Mouse (Mus musculus) embryonic facial prominence, embryonic 13.5 days (tissue): ENCODE measurements around the gene Dmrtc1b. TPM values are rescaled to one million over a fixed set of nuclear protein-coding genes. Genes with fewer than 3 reads are reported as not detected.
"Not testable (repeated sequence)": the region's sequence is repeated elsewhere in the genome, so short reads cannot be mapped to it uniquely, and the experiment has no call there.

Experiments used
- ATAC-seq: fragments of 200-750 bp; cut with Nextera tagmentation; 2 replicates; pipeline ENCODE4 v1.8.0; 2017; ENCODE audit warnings: low read depth; ENCODE audit not compliant: insufficient number of reproducible peaks, insufficient read depth, low FRiP score, low TSS enrichment
- H3K27ac ChIP-seq: fragments of 300-500 bp; sonication (generic); 2 replicates; pipeline ENCODE4 v1.5.1; 2015; ENCODE audit warnings: moderate library complexity, mild to moderate bottlenecking, inconsistent platforms
- H3K27me3 ChIP-seq: fragments of 300-500 bp; sonication (generic); 2 replicates; pipeline ENCODE4 v1.6.1; 2015; ENCODE audit warnings: mild to moderate bottlenecking, inconsistent platforms
- H3K36me3 ChIP-seq: fragments of 300-500 bp; sonication (generic); 2 replicates; pipeline ENCODE4 v1.6.1; 2015; ENCODE audit warnings: mild to moderate bottlenecking, inconsistent platforms
- H3K4me1 ChIP-seq: fragments of 300-500 bp; sonication (generic); 2 replicates; pipeline ENCODE4 v1.6.1; 2015; ENCODE audit warnings: inconsistent platforms
- H3K4me2 ChIP-seq: fragments of 300-500 bp; sonication (generic); 2 replicates; pipeline ENCODE4 v1.6.1; 2015; ENCODE audit warnings: moderate library complexity, mild to moderate bottlenecking, inconsistent platforms
- H3K4me3 ChIP-seq: fragments of 300-500 bp; sonication (generic); 2 replicates; pipeline ENCODE4 v1.5.1; 2015; ENCODE audit warnings: mild to moderate bottlenecking, inconsistent platforms
- H3K9ac ChIP-seq: fragments of 300-500 bp; sonication (generic); 2 replicates; pipeline ENCODE4 v1.6.1; 2015; ENCODE audit warnings: mild to moderate bottlenecking, inconsistent platforms
- H3K9me3 ChIP-seq: fragments of 300-500 bp; sonication (generic); 2 replicates; pipeline ENCODE4 v1.6.1; 2016; ENCODE audit warnings: inconsistent platforms
- WGBS: fragments of 180-500 bp; shearing (Covaris S2); methylation state at CpG from one replicate; pipeline ENCODE4 v1.1.7; 2015; ENCODE audit warnings: mixed read lengths; 5-methylcytosine and 5-hydroxymethylcytosine counted together
- polyA plus RNA-seq: library from polyadenylated mRNA; unstranded; fragments of >200 nt; fragmentation: Nextera tagmentation; extraction: Ambion mirVana; gene quantifications from 2 replicates; pipeline ENCODE4 v1.2.1, GENCODE M21; 2015

Dmrtc1b gene
- not detected in 2 replicates for polyA plus RNA-seq

DNA sequence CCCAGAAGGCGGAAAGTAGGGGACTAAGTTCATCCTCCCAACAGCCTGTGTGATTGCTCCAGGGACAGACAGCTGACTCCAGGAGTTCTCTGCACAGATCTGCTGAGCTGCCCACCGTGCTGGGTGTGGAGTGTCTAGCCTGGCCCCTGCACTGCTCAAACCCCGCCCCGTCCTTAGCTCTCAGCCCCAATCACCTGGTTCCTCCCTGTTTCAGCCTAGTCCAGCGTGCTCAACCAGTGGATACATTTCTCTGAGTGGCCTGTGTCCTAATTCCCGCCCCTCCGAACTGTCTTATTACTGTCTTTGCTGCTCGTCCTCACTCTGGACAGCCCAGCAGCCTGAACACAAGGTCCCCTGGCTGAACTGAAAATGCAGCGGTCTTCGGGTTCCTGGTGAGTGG lies at the start of gene Dmrtc1b, which contains the start of gene Gm9112:
Gene Dmrtc1b (plus strand): TSS at position 331 of the 400 bp plus-strand sequence.
Gene Gm9112 (minus strand): TSS at position 101 of the 400 bp plus-strand sequence.
- ATAC-seq: not testable (repeated sequence)

DNA sequence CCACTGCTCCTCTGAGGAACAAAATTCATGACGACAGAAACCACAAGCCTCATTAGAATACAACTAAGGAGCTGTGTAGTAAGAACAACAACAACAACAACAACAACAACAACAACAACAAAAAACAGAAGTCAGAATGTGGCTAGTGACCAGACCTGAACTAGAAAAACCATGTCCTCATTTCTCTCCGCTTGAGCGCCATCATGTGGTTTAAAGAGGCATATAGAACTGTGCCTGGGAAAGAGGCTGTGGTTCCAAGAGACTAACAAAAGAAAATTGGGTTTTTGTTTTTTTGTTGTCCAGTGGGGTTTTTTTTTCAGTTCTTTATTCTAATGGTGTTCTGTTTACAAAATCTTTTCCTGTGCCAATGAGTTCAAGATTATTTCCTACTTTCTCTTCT lies 47.0 kb upstream of the Dmrtc1b start:
- H3K4me1 ChIP-seq: no peaks in the 10 kb centered on the region
- no peaks in the 10 kb centered on the region for H3K36me3 ChIP-seq
- no peaks in the 10 kb centered on the region for H3K9me3 ChIP-seq
- no peak overlapping the region for H3K9ac ChIP-seq
- ATAC-seq: no peak
- no peak overlapping the region for H3K4me3 ChIP-seq
- WGBS: 16% methylated on average over 3 of the region's 3 CpGs
- peaks cover 9% of the 10 kb centered on the region for H3K27me3 ChIP-seq
- no peak overlapping the region for H3K4me2 ChIP-seq
- no peak overlapping the region for H3K27ac ChIP-seq

More for the DNA sequence above, at the start of gene Dmrtc1b, which contains the start of gene Gm9112:
- WGBS: 77% methylated on average over 9 of the region's 10 CpGs
- peaks cover 10% of the 10 kb centered on the region; the same call in 1 of the 2 replicates for H3K27me3 ChIP-seq
- H3K4me3 ChIP-seq, H3K9ac ChIP-seq, H3K4me1 ChIP-seq, H3K9me3 ChIP-seq, H3K27ac ChIP-seq, H3K4me2 ChIP-seq, H3K36me3 ChIP-seq: not testable (repeated sequence)

DNA sequence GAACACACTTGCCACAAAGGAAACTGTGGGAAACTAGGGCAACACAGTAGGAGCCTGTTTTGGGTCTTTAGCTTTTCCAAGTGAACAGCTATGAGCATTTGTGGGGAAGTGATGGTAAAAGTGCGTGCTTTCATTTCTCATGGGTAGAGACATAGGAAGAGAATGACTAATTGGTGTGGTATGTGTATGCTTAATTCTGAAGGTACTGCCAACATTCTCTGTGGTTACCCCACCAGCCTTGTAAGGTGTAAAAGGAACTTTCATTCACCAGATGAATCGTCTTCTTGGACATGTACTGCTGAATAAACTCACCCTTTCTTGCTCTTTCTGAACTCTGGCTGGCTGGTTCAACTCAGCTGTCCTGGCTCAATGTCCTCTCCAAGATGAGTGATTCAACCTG lies 41.0 kb upstream of the Dmrtc1b start:
- no peak for ATAC-seq
- H3K4me3 ChIP-seq: no peak overlapping the region
- no peak overlapping the region for H3K9ac ChIP-seq
- no peak overlapping the region for H3K27ac ChIP-seq
- H3K9me3 ChIP-seq: no peaks in the 10 kb centered on the region
- WGBS: 80% methylated on average over 2 of the region's 2 CpGs
- no peaks in the 10 kb centered on the region for H3K4me1 ChIP-seq
- H3K36me3 ChIP-seq: no peaks in the 10 kb centered on the region
- peaks cover 12% of the 10 kb centered on the region; the same call in 1 of the 2 replicates for H3K27me3 ChIP-seq
- H3K4me2 ChIP-seq: no peak overlapping the region

DNA sequence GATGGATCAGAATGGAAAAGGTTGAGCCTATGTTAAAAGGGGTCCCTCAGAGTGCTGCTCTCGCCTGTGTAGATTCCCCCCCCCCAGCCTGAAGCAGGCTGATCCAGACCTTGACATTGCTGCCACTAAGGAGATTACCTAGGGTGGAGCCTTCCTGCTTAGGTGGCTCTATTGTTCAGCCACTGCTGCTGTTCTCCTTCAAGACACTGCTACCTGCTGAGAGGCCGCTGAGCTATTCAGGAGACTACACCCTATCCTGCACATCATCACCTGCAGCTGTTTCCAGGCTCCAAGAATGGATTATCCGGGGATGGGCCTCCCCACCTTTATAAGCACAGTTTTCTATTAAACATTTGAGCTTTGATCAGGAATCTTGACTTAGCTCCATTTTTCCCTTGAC lies 23.0 kb upstream of the Dmrtc1b start:
- not testable (repeated sequence) for H3K4me3 ChIP-seq, H3K9ac ChIP-seq, H3K27me3 ChIP-seq, H3K27ac ChIP-seq, H3K4me2 ChIP-seq, ATAC-seq, H3K36me3 ChIP-seq, H3K9me3 ChIP-seq, H3K4me1 ChIP-seq
- 53% methylated on average over 3 of the region's 3 CpGs for WGBS

DNA sequence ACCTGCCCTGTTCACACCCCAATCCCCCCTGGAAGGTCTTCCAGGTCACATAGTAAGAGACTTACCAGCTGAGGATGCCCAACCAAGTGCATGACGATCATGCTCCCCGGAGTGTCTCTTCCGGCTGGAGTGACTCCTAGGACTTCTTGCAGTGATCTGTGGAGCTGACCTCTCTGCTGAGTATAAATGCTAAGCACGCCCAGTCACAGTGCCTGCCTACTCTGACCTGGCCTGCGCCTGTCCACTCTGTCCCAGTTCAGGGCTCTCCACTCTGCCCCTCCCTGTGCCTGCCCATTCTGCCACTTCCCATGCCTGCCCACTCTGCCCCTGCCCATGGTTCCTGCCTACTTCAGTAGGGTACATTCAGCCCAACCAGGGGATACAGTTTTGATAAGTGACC lies 20.8 kb upstream of the Dmrtc1b start, which contains the start of gene Gm3880:
Gene Gm3880 (minus strand): TSS at position 101 of the 400 bp plus-strand sequence.
- H3K9me3 ChIP-seq, H3K27me3 ChIP-seq, H3K4me2 ChIP-seq, H3K36me3 ChIP-seq, H3K9ac ChIP-seq, H3K4me1 ChIP-seq, ATAC-seq, H3K4me3 ChIP-seq, H3K27ac ChIP-seq: not testable (repeated sequence)
- 85% methylated on average over 5 of the region's 5 CpGs for WGBS

DNA sequence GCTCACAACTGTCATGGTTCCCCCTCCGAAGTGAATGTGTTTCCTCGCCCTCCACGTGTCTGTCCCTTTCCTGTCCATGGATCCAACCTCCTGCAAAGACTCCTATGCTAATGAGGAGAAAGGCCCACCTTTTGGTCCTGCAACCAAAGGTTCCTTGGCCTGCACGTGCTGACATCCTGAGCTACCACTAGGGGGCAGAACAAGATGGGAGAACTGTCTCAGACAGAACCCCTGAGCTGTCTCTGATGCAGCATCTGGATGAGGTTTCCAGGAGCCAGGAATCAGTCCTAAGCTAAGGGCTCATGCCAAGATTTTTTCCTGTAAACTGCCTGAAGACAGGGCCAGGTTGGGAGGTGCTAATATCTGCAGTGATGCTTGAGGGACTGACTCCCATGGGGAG lies 18.4 kb upstream of the Dmrtc1b start:
- not testable (repeated sequence) for ATAC-seq, H3K36me3 ChIP-seq
- 18% methylated on average over 4 of the region's 4 CpGs for WGBS

DNA sequence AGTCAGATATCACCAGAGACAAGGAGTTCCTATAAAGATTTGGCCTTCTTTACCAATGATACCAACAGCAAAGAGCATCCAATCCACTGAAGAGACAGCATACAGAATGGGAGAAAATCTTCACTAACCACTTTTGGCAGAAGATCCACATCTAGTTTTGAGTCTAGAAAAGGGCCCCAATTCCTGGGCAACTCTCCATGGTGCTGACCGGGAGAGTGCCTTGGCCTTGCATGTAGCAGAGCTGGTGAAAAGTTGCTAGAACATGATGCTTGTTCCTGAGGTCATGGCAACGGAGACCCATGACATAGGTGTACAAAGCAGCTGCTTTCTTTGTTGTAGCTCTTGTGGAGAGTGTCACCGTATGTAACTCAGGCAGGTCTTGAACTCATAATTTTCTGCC lies 7.0 kb upstream of the Dmrtc1b start:
- 66% methylated on average over 3 of the region's 3 CpGs for WGBS
- not testable (repeated sequence) for ATAC-seq, H3K4me1 ChIP-seq, H3K27ac ChIP-seq, H3K4me2 ChIP-seq, H3K9ac ChIP-seq, H3K9me3 ChIP-seq, H3K36me3 ChIP-seq, H3K27me3 ChIP-seq, H3K4me3 ChIP-seq

More for the DNA sequence above, 18.4 kb upstream of the Dmrtc1b start:
- not testable (repeated sequence) for H3K4me3 ChIP-seq, H3K9ac ChIP-seq, H3K9me3 ChIP-seq, H3K4me1 ChIP-seq, H3K27ac ChIP-seq, H3K4me2 ChIP-seq, H3K27me3 ChIP-seq

DNA sequence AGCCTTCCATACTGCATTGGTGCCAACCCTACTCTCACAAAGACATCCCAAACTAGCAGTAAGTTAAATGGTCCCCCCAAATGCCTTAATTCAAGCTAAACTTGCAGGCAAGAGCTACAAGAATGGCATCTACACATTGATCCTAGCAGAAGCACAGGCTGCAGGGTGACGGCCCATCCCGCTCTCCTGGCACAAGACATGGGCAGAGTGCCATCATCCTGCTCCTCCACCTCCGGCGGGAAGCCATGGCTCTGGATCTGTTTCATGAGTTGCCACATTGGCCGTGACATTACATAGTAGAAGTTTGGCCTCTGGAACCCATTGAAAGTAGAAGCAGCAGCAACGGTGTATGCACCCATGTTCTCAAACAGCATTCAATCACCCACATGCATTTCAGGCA lies 16.6 kb downstream of the Dmrtc1b start:
- H3K4me1 ChIP-seq, H3K4me3 ChIP-seq, H3K27me3 ChIP-seq, H3K27ac ChIP-seq, H3K4me2 ChIP-seq, ATAC-seq, H3K9me3 ChIP-seq, H3K36me3 ChIP-seq, H3K9ac ChIP-seq: not testable (repeated sequence)
- WGBS: 91% methylated on average over 6 of the region's 6 CpGs

Other genes starting within 250 kb of the Dmrtc1b start
- 18.0 and 18.3 TPM in 2 replicates for gene Hdac8, start 202.5 kb upstream of the Dmrtc1b start, polyA plus RNA-seq
- 9.6 and 10.5 TPM in 2 replicates for gene Phka1, start 63.6 kb upstream of the Dmrtc1b start, polyA plus RNA-seq
- not detected in 2 replicates for gene Gm3880, start 20.9 kb upstream of the Dmrtc1b start, polyA plus RNA-seq
- gene Gm9112, start 230 bp upstream of the Dmrtc1b start, polyA plus RNA-seq: not detected in 2 replicates
- not detected in 2 replicates for gene Dmrtc1c1, start 95.1 kb downstream of the Dmrtc1b start, polyA plus RNA-seq
- gene Dmrtc1c2, start 146.8 kb downstream of the Dmrtc1b start, polyA plus RNA-seq: not detected in 2 replicates
- gene 1700031F05Rik, start 160.1 kb downstream of the Dmrtc1b start, polyA plus RNA-seq: not detected in 2 replicates
- gene Dmrtc1a, start 200.8 kb downstream of the Dmrtc1b start, polyA plus RNA-seq: 0.84 and 1.3 TPM in 2 replicates
- gene 1700011M02Rik, start 201.0 kb downstream of the Dmrtc1b start, polyA plus RNA-seq: not detected in 2 replicates
- gene 1700018G05Rik, start 220.5 kb downstream of the Dmrtc1b start, polyA plus RNA-seq: not detected in 2 replicates